Mouse (Mus musculus): ENCODE results near the gene Alppl2.
A peak's percentile ranks its signal among the peaks of the same experiment; 100 is the strongest.

Gene Alppl2

DNA sequence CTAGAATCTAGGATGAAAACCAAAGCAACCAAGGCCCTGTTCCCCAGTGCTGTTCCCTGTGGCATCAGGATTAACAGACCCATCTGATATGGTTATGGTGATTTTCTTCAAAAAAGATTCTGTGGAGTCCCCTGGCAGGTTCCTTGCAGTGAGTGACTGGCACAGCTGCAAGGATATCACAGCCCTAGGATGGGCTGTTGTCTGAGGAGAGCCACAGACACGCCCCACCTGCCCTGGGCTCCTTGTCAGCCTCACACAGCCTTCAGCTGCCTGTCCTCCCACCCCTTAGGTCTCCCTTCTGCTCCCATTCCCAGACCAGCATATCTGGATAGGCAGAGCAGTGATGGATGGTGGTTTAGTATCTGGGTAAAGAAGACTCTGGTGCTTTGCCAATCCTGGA, 39.0 kb downstream of the Alppl2 start:
- no peak for DNase-seq (ENCODE audit: low read depth, low spot score)

- DNase-seq (ENCODE audit: low read depth, low spot score): no peak
Measured at GRCm38 (mm10) chr1:87050072-87050471, 39.7 kb downstream of the Alppl2 start.

DNA sequence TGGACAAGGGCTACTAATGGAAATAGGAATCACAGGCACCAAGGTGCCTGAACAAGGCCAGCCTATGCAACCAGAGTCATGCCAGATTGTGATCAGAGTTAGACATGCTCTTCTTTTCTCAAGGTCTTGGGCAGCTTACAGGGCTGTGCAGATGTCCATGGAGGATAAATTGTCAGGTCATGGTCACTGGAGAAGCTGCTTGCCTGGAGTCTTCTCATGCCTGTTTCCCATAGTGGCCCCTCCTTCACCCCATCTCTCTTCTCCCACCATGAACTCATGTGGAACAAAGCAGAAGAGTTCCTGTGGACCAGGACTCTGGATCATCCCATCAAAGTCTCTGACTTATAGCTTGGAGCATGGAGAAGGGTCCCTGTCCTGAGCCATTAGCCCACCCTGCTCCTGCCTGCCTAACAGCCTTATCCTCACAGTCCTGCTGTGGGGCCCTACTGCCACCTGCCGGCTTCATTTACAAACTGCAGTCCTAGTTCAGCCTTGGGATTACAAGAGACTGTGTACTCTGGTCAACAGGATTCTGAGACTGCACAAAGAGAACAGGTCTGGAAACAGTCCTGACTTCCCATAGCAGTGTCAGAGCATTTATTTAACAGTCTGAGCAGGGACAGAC, 47.8 kb downstream of the Alppl2 start:
- peak; percentile 75 for DNase-seq (ENCODE audit: low read depth, low spot score)

- DNase-seq (ENCODE audit: low read depth, low spot score): peak; percentile 80
Measured at GRCm38 (mm10) chr1:87041119-87041518, 48.6 kb downstream of the Alppl2 start.

- DNase-seq (ENCODE audit: low read depth, low spot score): no peak
Measured at GRCm38 (mm10) chr1:87038477-87039070, 51.2 kb downstream of the Alppl2 start.
